Mouse (Mus musculus) embryonic facial prominence, embryonic 11.5 days (tissue): Measurements from ENCODE around the gene Map4k4. TPM values are rescaled to one million over a fixed set of nuclear protein-coding genes. Genes with fewer than 3 reads are reported as not detected.

Source experiments
- ATAC-seq: fragments of 200-750 bp; cut with Nextera tagmentation; replicated peaks from 2 replicates; pipeline ENCODE4 v1.8.0; 2017; ENCODE audit warnings: low read depth; ENCODE audit not compliant: insufficient number of reproducible peaks, low FRiP score, low TSS enrichment
- DNase-seq: peaks from one replicate; pipeline ENCODE4 v3.0.0-alpha.2; 2015; ENCODE audit warnings: low spot score
- H3K27ac ChIP-seq: fragments of 300-500 bp; sonication (generic); replicated peaks from 2 replicates; pipeline ENCODE4 v1.5.1; 2014; ENCODE audit warnings: mild to moderate bottlenecking, low read depth, low read length, control low read depth
- H3K27me3 ChIP-seq: fragments of 300-500 bp; sonication (generic); 2 replicates; pipeline ENCODE4 v1.6.1; 2014; ENCODE audit warnings: mild to moderate bottlenecking, low read length, moderate library complexity, mixed read lengths; ENCODE audit not compliant: control insufficient read depth, insufficient read depth
- H3K36me3 ChIP-seq: fragments of 300-500 bp; sonication (generic); replicated peaks from 2 replicates; pipeline ENCODE4 v1.6.1; 2014; ENCODE audit warnings: low read depth, mild to moderate bottlenecking, low read length, moderate library complexity, mixed read lengths; ENCODE audit not compliant: control insufficient read depth, insufficient read depth
- H3K4me1 ChIP-seq: fragments of 300-500 bp; sonication (generic); 2 replicates; pipeline ENCODE4 v1.6.1; 2014; ENCODE audit warnings: low read length, mixed read lengths; ENCODE audit not compliant: control insufficient read depth, insufficient read depth
- H3K4me2 ChIP-seq: fragments of 300-500 bp; sonication (generic); 2 replicates; pipeline ENCODE4 v1.6.1; 2014; ENCODE audit warnings: low read depth, mild to moderate bottlenecking, control low read depth, low read length, moderate library complexity
- H3K4me3 ChIP-seq: fragments of 300-500 bp; sonication (generic); 2 replicates; pipeline ENCODE4 v1.5.1; 2014; ENCODE audit warnings: low read depth, low read length, control low read depth
- H3K9ac ChIP-seq: fragments of 300-500 bp; sonication (generic); replicated peaks from 2 replicates; pipeline ENCODE4 v1.6.1; 2014; ENCODE audit warnings: mild to moderate bottlenecking, control low read depth, low read length
- H3K9me3 ChIP-seq: fragments of 300-500 bp; sonication (generic); replicated peaks from 2 replicates; pipeline ENCODE4 v1.6.1; 2016; ENCODE audit warnings: mild to moderate bottlenecking, low read length, inconsistent platforms, mixed read lengths; ENCODE audit not compliant: control insufficient read depth
- WGBS: fragments of 180-500 bp; shearing (Covaris S2); extraction: QIAGEN DNeasy Blood & Tissue Kit; methylation state at CpG from one replicate; pipeline ENCODE4 v1.1.7; 2014; 5-methylcytosine and 5-hydroxymethylcytosine counted together
- polyA plus RNA-seq: library from polyadenylated mRNA; unstranded; fragments of >200 nt; fragmentation: Nextera tagmentation; extraction: Ambion mirVana; gene quantifications from 2 replicates; pipeline ENCODE4 v1.2.1, GENCODE M21; 2014

Map4k4 gene
- polyA plus RNA-seq, 1 experiment from 2014 or later = 27.7 TPM

DNA sequence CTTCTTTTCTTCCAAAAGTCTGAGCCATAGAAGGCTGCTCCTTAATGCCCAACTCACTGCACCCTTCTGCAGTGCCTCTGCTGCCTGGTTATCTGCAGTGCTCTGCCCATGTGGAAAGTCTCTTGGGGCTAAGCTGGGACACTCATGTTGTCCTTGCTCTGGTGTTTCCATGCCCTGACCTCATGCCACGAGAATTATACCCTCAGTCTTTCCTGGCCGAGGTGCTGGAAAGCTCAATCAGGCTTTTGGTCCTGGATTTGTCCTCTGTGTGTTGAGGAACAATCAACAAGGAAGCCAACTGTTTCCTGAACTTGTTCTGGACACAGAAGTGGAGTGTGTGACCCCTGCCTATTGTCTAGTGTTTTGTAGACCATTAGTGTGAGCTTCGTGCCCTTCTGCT lies 81.3 kb downstream of the Map4k4 start:
- Histone ChIP-seq H3K27me3 (no peaks in the 10 kb centered on the region), H3K36me3 (peaks cover 7% of the 10 kb centered on the region), H3K27ac (no peak overlapping the region), H3K4me1 (no peaks in the 10 kb centered on the region), H3K9ac (no peak overlapping the region), H3K4me2 (no peak overlapping the region), H3K4me3 (no peak overlapping the region), H3K9me3 (no peaks in the 10 kb centered on the region)
- DNase-seq = no peak
- 76% methylated on average over 3 of the region's 3 CpGs for WGBS
- ATAC-seq = no peak

DNA sequence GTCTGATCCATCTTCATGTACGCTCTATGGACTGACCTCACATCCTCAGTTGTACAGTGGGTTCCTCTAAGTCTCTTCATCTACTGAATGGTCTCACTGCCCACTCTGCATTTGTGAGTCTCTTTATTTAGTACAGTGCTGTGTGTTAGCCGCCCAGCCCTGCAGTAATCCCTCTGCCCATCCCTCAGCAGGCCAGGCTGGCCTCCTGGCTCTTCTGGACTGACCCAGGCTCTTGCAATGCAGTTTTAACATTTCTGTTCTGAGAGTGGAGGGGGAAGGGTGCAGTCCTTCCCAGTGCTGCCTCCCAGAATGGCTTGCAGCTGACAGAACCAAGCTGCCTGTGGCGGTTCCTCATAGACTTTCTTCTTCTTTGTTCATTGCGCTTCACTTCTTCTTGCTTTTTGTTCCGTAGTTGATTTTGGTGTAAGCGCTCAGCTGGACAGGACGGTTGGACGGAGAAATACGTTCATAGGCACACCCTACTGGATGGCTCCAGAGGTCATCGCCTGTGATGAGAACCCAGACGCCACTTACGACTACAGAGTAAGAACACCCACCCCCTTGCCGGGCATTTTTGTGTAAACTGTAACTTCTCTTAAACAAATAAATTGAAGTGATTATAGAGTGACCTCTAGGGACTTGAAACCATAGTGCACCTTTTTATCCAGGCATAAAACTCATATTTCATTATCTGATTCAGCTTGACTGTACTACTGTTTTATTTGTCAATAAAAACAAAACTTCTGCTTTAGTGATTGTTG lies 82.2 kb downstream of the Map4k4 start:
- Histone ChIP-seq H3K4me2 (no peak overlapping the region), H3K9ac (no peak overlapping the region), H3K27me3 (no peaks in the 10 kb centered on the region), H3K27ac (no peak overlapping the region), H3K9me3 (no peaks in the 10 kb centered on the region), H3K4me3 (no peak overlapping the region), H3K4me1 (no peaks in the 10 kb centered on the region), H3K36me3 (peaks cover 8% of the 10 kb centered on the region)
- 78% methylated on average over 13 of the region's 13 CpGs for WGBS
- no peak for ATAC-seq
- peak; percentile 30 for DNase-seq

DNA sequence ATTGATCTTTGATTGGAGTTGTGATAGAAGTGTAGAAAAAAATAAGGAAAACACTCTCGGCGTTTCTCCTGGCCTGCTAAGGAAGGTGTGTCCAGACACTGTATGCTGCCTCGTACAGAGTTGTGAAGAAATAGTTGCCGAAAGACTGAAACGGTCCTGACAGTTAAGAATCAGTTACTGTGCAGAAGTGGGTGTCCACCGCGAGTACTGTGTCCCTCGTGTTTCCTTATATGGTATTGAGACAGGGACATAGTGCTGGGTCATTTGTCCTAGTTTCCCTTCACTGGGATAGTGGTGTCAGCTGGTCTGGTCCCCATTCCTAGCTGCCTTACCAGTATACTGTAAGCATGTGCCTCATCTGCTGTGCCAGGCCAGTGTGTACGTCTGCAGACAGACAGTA lies 83.6 kb downstream of the Map4k4 start:
- H3K4me3 ChIP-seq = no peak overlapping the region
- no peaks in the 10 kb centered on the region for H3K4me1 ChIP-seq
- no peak overlapping the region for H3K9ac ChIP-seq
- WGBS = 89% methylated on average over 9 of the region's 9 CpGs
- H3K27ac ChIP-seq = no peak overlapping the region
- H3K27me3 ChIP-seq = no peaks in the 10 kb centered on the region
- no peak overlapping the region for H3K4me2 ChIP-seq
- DNase-seq (no peak), ATAC-seq (no peak)
- H3K9me3 ChIP-seq = no peaks in the 10 kb centered on the region
- H3K36me3 ChIP-seq = peaks cover 8% of the 10 kb centered on the region

DNA sequence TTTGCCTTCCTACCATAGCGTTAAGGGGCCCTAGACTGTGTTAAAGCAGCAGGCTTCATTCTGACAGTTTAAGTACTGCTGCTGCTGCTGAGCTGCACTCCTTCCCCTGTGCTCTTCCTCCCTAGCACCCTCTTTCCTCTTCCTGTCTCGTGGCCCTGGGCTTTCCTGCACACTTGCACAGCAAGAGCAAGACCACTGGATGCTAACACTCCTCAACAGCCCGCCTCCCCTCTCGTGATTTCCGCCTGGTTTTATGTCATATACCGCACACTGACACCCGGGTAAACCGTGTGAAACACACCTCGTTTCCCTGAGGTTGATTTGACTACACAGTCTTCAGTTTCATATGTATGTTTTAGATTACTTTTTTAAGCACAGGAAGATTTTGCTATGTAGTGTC lies 86.1 kb downstream of the Map4k4 start:
- Histone ChIP-seq H3K27me3 (no peaks in the 10 kb centered on the region), H3K4me1 (no peaks in the 10 kb centered on the region), H3K4me3 (no peak overlapping the region), H3K36me3 (peaks cover 8% of the 10 kb centered on the region), H3K27ac (no peak overlapping the region), H3K9ac (no peak overlapping the region), H3K9me3 (no peaks in the 10 kb centered on the region), H3K4me2 (no peak overlapping the region)
- no peak for DNase-seq
- WGBS = 87% methylated on average over 9 of the region's 9 CpGs
- ATAC-seq = no peak

DNA sequence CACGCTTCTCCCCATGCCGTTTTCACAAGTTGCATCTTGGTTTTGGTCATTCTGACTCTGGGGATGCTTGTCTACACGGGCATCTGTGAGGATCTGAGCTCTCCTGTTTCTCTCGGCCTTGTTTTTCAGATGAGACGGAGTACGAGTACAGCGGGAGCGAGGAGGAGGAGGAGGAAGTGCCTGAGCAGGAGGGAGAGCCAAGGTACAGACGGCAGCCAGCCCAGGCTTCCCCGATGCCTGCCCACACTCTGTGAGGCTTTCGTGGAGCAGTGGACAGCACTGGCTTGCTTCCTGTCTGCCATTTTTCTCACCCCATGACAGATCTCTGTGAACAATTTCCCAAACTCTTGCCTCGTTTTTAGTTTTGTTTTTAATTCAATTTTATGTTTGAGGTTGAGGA lies 88.1 kb downstream of the Map4k4 start:
- no peaks in the 10 kb centered on the region for H3K27me3 ChIP-seq
- no peak overlapping the region for H3K4me3 ChIP-seq
- H3K4me2 ChIP-seq = no peak overlapping the region
- H3K4me1 ChIP-seq = no peaks in the 10 kb centered on the region
- no peak overlapping the region for H3K27ac ChIP-seq
- no peak for ATAC-seq
- 86% methylated on average over 12 of the region's 12 CpGs for whole genome bisulfite sequencing
- H3K36me3 ChIP-seq = peaks cover 9% of the 10 kb centered on the region
- no peaks in the 10 kb centered on the region for H3K9me3 ChIP-seq
- H3K9ac ChIP-seq = no peak overlapping the region
- DNase-seq = no peak

DNA sequence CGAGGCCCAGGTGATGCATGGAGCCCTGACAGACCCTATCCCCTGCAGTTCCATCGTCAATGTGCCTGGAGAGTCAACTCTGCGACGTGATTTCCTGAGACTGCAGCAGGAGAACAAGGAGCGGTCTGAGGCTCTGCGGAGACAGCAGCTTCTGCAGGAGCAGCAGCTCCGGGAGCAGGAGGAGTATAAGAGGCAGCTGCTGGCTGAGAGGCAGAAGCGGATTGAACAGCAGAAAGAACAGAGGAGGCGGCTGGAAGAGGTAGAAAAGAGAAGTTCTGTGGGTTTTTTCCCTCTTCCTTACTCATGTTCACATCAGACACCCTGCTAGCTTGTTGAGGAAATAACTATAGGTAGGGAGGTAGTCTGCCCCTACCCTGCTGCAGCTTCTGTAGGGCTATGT lies 89.3 kb downstream of the Map4k4 start:
- H3K4me2 ChIP-seq = no peak overlapping the region
- DNase-seq (no peak), ATAC-seq (no peak)
- 92% methylated on average over 9 of the region's 9 CpGs for WGBS
- no peak overlapping the region for H3K4me3 ChIP-seq
- no peaks in the 10 kb centered on the region for H3K9me3 ChIP-seq
- peaks cover 15% of the 10 kb centered on the region for H3K36me3 ChIP-seq
- no peak overlapping the region for H3K9ac ChIP-seq
- H3K27ac ChIP-seq = no peak overlapping the region
- no peaks in the 10 kb centered on the region for H3K4me1 ChIP-seq
- no peaks in the 10 kb centered on the region for H3K27me3 ChIP-seq

DNA sequence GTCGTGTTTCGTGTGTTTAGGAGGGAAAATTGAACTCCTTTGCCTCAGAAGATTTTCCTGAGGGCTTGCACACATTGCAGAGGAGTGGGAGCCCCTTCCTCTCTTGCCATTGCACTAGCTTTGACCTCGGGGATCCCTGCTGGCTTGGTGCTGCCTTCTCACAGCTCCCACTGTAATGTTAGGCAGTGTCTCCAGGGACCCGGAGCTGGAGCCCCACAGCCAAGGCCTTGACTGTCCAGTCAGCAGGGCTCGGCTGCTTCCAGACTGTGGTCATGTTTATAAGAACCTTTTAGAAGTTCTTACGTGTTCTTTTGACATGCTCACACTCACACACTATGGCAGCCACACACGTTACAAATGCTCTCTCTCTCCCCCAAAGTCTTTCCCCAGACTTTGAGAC lies 93.2 kb downstream of the Map4k4 start:
- Histone ChIP-seq H3K9ac (no peak overlapping the region), H3K4me1 (no peaks in the 10 kb centered on the region), H3K4me3 (no peak overlapping the region), H3K27me3 (no peaks in the 10 kb centered on the region), H3K9me3 (no peaks in the 10 kb centered on the region), H3K36me3 (peaks cover 16% of the 10 kb centered on the region), H3K4me2 (no peak overlapping the region), H3K27ac (no peak overlapping the region)
- DNase-seq (no peak), ATAC-seq (no peak)
- 93% methylated on average over 7 of the region's 7 CpGs for WGBS

DNA sequence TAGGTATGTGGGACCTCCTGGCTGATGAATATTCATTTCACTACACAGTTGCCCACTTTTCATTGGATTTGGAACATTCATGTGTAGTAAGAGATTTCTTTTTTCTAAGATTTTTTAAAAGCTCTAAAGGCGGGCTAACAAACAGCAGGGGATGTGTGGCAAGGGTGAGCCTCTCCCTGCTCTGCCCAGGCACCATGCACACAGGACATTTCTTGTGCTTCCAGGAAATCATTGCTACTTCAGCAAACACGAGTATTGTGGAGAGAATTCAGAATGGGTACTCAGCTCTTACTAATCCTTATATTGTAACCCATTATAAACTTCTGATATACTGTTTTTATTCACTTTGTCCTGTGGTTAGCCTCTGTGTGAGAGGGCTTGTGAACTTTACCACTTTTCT lies 94.9 kb downstream of the Map4k4 start:
- Histone ChIP-seq H3K27me3 (no peaks in the 10 kb centered on the region), H3K4me2 (no peak overlapping the region), H3K27ac (no peak overlapping the region), H3K9ac (no peak overlapping the region), H3K4me3 (no peak overlapping the region), H3K36me3 (peaks cover 19% of the 10 kb centered on the region), H3K9me3 (no peaks in the 10 kb centered on the region), H3K4me1 (no peaks in the 10 kb centered on the region)
- DNase-seq (no peak), ATAC-seq (no peak)
- 90% methylated on average over 2 of the region's 2 CpGs for WGBS
